Mouse (Mus musculus) 3134 (cell line): ENCODE data around the gene Olfr332.
"Not testable (repeated sequence)": the region's sequence is repeated elsewhere in the genome, so short reads cannot be mapped to it uniquely, and the experiment has no call there.

Experiments used
- DNase-seq: peaks from one replicate; pipeline ENCODE4 v3.0.0-alpha.2; 2011; ENCODE audit warnings: low spot score; ENCODE audit not compliant: insufficient read length; ENCODE audit errors: extremely low read depth

The Olfr332 gene

DNA sequence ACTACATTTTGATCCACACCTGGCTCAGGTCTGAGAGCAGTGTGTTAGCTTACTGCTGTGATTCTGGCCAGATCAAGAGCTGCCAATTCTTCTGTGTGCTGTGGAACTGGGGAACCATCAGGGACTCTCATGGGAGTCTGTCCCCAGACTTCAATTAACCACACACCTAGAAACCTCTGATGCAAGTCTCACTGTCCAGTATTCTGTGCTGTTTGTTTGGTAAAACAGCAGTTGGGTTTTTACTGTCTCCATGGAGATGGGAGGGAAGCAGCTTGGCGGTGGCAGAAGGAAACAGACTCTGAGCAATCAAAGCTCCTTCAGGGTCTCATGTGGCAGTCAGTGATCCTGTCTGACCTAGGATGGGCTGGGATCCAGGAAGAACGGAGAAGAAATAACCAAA, at the start of gene Olfr332:
TSS of gene Olfr332 (minus strand) at position 101 of the 400 bp plus-strand sequence.
- DNase-seq: no peak

DNA sequence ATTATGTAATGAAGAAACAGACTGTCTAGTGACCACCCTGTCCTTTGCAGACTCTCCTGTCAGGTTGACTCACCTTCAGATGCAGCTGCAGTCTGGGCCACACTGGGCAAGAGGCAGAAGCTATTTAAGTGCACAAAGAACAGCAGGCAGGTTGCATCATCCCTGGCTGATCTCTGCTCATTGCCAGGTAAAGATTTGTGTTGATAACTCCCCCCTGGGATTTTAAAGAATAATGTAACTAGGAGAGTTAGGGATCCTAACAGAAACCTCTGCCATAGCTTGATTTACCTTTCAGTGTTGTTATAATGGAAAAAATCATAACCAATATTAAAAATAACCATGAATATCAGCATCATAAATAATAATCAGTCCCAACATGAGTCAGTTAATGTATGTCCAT, 42.4 kb upstream of the Olfr332 start, which contains the start of gene Olfr330:
TSS of gene Olfr330 (minus strand) at position 101 of the 400 bp plus-strand sequence.
- DNase-seq: not testable (repeated sequence)

DNA sequence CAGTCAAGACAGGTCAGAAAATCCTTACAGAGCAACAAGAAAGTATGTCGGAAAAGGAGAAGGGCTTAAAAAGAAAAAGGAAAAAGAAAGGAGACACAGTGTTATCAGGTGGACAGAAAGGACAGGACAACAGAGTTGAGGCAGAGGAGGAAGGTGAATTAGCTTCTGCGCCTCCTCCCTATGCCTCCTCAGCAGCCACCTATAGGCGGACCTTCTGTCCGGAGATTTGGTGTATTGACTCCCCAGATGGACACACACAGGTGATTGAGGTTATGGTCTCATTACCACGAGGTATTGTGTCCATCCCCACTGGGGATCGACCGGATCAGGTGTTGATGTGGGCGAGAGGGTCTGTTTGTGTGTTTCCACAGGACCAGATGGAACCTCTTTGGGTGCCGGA, 27.4 kb upstream of the Olfr332 start:
- not testable (repeated sequence) for DNase-seq

DNA sequence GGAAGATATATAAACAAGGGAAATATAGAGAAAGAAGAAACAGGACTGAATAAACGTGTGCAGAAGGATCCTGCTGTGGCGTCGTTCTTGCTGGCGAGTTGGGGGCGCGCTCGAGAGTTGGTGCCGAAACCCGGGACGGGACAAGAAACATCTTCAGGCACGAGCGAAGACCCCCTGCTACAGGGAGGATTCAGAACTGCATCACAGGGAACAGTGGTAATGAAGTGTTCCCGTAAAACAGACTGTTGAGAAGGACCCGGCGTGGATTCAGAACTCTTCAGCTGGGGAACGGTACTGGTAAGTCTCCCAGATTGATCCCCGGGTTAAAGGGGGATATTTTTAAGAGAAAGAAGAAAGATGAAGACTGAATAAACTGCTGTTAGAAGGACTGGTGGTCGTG, 26.6 kb upstream of the Olfr332 start:
- not testable (repeated sequence) for DNase-seq

DNA sequence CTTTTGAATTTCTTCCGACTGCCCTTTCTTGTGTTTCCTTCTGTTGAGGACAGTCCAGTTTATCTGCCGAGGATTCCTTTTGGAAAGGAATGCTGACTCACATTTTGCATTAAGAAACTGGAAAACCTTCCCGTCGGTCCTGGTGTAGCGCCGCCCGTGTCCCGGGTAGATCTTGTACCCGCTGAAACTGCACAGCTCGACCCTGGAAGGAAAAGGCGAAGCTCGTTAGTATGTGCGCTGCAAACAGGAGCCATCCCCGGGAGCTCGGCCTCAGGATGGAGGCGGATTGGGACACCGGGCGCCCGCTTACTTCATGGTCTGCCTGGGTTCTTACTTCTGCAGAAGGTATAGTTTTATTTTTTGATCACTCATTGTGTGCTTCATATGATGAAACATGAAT, 16.7 kb upstream of the Olfr332 start:
- not testable (repeated sequence) for DNase-seq

DNA sequence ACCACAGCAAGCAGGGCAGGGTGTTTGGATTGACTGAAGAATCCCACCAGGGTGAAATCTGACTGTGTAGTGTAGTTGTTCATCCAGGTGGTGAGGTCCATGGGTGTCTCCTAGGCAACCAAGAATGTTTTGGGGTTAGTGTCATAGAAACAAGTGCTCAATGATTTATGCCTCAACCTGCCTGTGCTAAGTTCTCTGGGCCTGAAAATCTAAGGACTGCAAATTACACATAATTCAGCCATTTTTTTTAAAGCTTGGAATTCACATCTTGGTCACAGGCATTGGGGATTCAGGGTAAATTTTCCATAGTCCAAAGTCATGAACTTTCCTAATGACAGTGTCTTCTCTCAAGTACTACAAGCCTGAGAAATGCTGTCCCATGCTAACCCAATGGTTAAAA, 10.1 kb upstream of the Olfr332 start, which contains the start of gene Olfr331:
TSS of gene Olfr331 (minus strand) at position 101 of the 400 bp plus-strand sequence.
- DNase-seq: not testable (repeated sequence)

DNA sequence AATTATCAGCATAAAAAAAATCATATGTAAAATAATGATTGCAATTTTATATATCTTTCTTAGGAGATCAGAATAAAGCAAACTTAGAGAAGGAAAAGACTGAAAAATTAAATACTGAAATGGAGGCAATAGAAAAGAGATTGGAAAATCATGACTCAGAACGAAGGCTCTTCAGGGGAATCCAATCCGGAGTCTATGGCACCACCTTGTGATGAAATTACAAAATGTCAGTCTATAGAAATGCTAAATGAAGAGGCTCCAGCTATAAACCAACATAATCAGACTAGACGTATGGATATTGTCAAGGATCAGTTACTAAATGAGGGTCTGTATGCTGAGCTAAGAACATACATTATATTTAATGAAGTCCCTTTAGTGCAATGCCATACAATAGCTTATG, 6.9 kb upstream of the Olfr332 start:
- no peak for DNase-seq

DNA sequence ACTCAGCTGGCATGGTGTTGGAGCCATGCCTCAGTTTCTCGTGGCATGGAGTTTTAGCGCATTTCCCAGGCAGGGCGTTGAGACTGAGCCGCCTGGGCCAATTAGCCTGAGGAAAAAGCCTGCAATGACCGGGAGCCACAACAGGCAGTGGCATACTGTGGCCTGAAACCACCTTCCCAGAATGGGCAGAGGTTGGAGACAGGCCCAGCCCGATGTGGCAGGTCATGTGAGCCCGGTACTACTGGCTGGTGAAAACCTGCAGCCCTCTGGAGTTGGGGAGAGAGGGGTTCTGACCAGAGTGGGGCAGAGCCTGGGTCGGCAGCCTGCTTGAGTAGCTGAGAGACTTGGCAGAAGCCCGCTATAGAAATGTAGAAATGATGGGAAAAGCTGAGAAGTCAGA, 6.4 kb upstream of the Olfr332 start:
- DNase-seq: peak; percentile 13

DNA sequence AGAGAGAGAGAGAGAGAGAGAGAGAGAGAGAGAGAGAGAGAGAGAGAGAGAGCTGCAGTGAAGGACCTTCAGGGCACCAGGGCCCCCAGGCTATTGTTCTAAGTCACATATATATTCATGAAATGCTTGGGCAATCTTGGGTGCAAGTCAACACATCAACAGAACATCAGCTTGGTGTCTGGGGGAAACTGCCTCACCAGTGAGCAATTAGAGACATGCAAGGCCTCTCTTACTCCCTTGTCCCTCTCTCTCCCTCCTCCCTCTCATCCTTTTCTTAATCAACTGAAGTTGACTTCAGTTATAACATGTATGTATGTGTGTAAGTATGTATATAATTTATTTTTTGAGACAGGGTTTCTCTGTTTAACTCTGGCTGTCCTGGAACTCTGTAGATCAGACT, 30.2 kb downstream of the Olfr332 start, which contains the start of gene Olfr30:
TSS of gene Olfr30 (minus strand) at position 101 of the 400 bp plus-strand sequence.
- no peak for DNase-seq

DNA sequence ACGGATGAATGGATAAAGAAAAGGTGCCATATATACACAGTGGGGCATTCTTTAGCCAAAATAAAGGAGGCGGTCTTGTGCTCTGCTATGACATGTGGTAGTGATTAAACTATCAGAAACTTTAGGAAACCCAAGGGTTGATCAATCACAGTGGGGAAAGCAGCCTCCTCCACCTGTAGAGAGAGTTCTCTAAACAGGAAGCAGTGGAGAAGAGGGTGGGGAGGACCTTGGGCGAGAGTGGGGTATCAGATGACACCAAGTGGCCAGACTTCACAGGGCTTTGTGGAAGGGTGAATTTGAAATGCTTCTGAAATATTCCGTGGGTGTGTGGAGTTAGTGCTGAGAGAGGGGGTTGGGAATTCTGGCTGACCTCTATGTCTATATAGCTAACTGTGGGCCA, 38.8 kb downstream of the Olfr332 start:
- no peak for DNase-seq

DNA sequence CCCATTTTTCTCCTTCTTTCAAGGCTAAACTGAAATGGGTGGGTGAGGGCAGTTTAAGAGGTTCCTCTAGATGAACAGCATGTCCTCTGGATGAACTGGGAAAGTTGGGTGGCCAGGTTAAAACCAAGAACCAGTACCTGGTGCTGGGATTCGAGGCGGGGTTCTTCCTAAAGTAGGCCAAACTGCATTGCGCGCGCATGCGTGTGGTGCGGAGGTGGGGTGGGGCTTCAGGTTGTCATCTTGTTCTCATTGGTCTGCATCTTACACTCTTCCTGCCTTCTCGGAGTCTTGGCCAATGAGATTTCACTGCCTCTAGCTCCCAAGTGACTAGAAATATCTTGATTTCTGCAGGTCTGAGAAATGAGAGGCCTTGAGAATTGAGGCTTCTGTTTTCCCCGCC, 39.6 kb downstream of the Olfr332 start, which contains the start of gene Lypd9:
TSS of gene Lypd9 (minus strand) at position 165 of the 400 bp plus-strand sequence.
- no peak for DNase-seq
